Mouse (Mus musculus): ENCODE measurements around the gene Slc23a4. TPM values are rescaled to one million over a fixed set of nuclear protein-coding genes. Genes with fewer than 3 reads are reported as not detected.

Gene Slc23a4
- polyA plus RNA-seq, 1 experiment = 0.11 TPM

DNA sequence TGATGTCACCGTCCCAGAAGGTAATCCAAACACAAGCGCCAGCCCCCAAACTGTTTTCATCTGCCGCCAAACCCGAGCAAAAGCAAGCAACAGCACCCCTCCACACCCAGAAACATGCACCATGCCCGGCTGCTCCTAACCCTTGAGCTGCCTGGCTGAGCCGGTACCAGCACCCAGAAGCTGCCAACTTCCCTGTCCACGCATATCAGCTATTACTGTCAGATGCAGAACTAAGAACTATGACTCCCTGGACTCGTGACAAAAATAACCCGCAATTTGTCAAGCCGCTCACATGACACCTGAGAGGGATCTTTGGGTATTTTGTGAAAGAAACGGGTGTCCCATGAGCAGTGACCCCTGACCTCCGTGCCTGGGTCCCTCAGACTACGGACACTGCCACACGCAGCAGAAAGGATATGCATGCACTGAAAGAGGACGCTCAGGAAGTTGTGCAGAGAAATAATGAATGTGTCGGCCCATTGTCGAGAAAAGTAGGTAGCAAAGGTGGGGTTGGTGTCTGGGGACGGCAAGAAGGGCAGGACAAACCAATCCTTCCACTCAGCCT lies 80.4 kb downstream of the Slc23a4 start:
- TF ChIP-seq GATA1 (IDR thresholded peaks at IDR 0.05; ENCODE audit: low read length) = no peak

DNA sequence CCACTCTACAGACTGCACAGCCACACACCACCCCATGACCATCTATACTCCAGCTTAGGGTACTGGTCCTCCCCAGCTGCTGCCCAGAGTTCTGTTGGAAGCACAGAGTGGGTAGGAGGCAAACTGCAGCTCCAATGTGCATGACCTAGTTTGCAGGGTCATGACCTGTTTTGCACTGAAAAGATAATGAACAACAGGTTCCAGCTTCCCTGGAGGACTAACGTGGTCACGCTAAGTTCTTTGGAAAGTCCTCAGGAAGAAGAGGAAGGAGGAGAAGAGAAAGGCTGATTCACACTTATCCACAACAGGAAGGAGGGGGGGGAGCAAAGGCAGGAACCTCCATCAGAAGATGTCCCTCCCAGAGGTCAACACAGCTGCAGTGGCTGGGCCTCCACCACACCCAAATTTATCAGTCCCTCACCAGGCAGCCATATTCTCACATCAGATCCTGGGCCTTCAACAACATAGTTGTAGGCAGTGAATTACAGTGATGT lies 81.0 kb downstream of the Slc23a4 start:
- no peak for TF ChIP-seq GATA1 (IDR thresholded peaks at IDR 0.05; ENCODE audit: low read length)

DNA sequence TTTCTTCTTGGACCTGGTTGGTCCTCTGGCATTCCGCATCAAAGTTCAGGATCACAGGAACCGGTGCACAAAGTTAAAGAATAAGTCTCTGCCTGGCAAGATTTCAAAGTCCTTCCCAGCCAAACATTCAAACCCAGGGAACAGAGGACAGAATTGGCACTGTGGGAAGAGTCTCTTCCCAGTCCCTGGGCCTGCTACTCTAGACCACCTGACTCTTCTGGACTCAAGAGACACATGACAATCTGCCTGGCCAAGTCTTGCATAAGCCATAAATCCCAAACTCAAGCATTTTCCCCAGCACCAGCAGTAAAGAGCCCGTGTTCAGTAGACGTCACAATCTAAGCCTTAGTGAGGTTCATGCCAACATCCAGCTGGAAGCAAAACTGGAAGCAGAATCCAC lies 81.5 kb downstream of the Slc23a4 start:
- no peak for TF ChIP-seq GATA1 (IDR thresholded peaks at IDR 0.05; ENCODE audit: low read length)

DNA sequence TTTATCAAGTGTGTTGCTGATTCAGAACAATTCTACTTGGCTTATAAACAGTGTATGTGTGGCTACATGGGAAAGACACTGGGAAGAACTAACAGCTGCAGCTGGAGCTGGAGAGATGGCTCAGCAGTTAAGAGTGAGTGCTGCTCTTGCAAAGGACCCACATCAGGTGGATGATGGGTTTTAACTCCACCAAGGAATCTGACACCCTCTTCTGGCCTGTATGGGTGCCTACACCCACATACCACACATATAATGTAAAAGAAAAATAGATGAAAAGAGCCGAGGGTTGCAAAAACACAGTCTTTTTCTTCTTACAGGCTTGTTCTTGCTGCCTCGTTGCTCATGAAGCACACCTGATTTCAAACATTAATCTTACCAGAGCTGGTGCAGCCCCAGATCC lies 82.1 kb downstream of the Slc23a4 start:
- TF ChIP-seq GATA1 (IDR thresholded peaks at IDR 0.05; ENCODE audit: low read length) = no peak

DNA sequence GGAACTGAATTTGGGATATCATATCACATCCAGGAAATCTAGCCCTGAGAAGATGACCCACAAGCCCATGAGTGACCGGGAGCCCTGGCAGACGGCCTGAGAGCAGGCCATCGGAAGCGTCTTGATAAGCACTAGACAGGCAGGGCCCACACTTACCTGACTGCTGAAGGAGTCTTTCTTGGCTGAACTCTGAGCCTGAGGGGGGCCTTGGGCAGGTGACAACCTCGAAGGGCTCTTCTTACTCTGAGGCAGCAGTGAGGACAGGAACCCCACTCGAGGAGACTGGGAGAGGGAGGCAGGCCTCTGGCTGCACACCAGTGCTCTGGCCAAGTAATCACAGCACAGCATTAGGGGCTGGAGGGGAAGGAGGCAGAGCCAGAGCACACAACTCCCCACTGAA lies 83.8 kb downstream of the Slc23a4 start:
- no peak for TF ChIP-seq GATA1 (IDR thresholded peaks at IDR 0.05; ENCODE audit: low read length)

DNA sequence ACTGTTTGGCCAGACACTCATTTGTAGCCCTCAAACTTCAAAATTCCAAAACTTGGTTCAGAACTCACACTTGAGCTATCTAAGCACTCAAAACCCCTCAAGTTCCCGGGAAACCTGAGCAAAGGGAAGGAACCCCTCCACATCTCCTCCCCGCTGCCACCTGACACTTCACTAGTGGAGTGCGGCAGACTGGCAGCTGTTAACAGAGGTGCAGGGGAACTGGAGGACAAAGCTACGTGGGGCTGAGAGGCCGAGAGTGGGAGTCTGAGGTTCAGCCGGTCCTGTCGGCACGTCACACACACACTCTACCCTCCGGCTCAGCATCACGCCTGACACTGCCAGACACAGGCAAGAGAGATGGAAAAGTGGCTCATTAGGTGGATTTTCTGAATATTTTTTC lies 84.4 kb downstream of the Slc23a4 start:
- no peak for TF ChIP-seq GATA1 (IDR thresholded peaks at IDR 0.05; ENCODE audit: low read length)

DNA sequence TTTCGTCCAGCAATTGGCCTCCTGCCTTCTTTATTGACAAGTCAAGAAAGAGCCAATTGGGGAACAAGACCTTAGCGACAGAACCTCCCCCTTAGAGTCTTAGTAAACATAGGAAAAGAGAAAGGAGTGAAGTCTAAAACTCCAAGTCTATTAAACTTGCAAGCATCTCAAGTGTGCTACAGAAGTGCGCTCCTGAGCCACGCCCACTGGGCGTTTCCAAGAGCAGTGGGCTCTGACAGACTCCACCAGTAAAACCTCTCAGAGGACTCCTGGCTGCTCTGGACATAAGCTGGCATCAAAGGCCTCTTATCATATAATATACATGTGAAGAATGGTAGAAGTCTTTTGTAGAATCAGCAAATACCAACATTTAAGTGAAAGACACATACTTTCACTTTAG lies 84.8 kb downstream of the Slc23a4 start:
- TF ChIP-seq GATA1 (IDR thresholded peaks at IDR 0.05; ENCODE audit: low read length) = no peak

DNA sequence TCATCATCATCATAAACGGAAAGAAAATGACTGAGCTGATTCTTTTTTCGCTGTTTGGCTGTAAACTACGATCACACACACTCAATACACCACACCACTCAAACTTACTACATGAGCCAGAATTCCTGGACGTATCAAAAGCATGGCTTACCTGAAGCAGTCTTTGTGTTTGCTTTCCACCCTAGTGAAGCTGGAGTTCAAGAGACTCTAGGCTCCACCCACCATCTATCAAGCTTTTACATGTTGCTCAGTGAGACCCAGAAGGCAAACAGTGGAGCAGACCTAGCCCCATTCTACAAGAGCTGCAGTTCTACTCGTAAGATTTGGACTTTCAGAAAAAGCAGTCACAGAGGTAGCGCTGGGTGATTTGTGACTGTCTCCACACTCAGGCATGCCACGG lies 85.6 kb downstream of the Slc23a4 start:
- TF ChIP-seq GATA1 (IDR thresholded peaks at IDR 0.05; ENCODE audit: low read length) = no peak

DNA sequence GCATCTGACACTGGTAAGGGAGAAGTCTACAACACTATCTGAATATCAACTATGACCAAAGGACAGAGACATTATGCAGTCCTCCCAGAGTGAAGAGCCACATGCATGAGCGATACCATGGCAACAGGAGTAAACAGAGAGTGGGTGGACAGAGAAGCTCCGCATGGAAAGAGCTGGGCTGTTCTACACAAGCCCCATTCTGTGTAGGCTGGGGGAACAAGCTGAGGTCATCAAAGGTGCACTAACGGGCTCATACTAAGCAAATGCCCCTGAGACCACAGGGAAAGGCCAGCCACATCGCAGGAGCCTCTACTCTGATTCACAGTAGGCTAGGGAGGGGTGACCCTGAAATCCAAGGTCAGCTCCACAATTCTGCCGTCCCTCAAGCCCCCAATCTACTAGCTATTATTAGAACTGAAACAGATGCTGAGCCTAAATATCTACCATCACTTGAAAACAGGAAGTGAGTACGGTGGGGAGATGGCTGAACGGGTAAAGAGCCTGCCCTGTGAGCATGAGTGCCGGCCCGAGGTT lies 86.2 kb downstream of the Slc23a4 start:
- no peak for TF ChIP-seq GATA1 (IDR thresholded peaks at IDR 0.05; ENCODE audit: low read length)

DNA sequence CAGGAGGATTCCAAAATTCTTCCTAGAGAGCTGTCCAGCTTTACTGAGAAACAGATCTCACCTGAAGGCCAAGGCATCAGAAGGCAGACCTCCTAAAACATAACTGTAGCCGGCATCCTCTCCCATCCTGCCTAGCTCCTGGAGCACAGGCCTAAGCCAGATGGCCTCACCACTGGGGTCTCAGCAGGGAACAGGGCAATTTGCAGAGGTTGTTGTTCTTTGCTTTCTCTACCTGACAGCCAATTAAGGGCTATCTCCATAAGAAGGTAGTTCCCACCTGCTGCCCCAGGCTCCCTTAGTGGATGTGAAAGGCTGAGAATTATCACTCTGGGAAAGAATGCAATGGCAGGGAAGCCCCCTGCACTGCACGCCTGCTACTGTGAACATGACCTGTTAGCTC lies 87.2 kb downstream of the Slc23a4 start:
- TF ChIP-seq GATA1 (IDR thresholded peaks at IDR 0.05; ENCODE audit: low read length) = no peak

DNA sequence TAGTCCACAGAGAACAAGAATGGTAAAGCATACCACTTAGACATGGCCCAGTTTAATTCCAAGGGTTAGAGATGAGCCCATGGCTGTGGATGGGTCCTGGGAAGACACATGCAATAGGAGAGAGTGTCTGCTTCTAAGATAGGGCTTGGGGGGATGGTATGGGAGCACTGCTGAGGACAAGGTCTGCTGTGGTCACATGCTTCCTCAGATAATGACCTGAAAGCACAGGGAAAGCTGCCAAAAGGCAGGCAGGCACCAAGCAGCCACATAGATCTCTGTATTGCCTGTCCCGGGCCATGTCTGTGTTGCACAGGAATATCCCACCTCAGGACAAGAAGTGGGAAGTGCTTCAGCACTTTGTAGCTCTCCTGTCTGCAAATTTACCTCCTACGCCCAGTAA lies 89.1 kb downstream of the Slc23a4 start:
- TF ChIP-seq GATA1 (IDR thresholded peaks at IDR 0.05; ENCODE audit: low read length) = no peak

DNA sequence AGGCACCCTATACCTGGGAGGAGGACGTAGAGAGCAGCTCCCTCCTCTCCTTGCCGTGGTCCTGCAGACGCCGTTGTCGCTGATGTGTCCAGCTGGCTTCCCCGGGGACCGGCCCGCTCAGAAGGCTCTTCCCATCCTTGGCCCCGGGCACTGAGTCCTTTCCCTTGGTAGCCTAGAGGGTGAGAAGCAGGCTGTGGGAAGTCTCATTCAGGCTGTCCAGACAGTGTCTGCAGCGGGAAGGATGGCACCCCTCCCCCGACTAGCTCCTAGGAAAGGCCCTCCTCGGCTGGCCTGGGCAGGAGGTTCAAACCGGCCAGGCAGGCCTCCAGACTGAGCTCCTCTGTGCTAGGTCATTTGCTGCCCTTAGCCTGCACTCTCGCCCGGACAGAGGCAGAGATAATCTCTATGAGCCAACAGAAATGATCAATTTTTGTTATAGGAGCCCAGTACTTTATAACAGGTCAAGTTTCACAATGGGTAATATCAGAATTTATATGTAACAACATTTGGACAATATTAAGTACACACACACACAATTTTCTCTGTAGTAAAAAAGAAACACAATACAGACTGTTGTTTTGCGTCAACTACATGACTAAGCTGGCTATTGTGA lies 91.9 kb downstream of the Slc23a4 start:
- no peak for TF ChIP-seq GATA1 (IDR thresholded peaks at IDR 0.05; ENCODE audit: low read length)

DNA sequence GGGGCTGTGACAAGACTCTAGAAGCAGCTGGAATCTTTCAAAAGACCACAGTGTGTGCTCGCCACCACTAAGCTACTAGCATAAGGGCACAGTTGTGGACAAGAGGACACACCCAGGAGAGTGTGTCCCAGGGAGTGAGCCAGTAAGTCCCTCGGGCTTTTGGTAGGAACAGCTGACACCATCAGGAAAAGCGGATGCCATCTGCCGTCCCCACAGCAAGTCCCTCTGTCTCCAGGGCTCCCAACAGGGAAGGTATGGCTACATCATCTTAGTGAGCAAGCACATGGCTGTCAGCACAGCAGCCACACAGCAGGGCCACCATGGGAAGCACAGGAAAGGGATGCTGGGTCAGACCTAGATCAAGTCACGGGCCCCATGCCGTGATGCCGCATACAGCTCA lies 92.6 kb downstream of the Slc23a4 start:
- no peak for TF ChIP-seq GATA1 (IDR thresholded peaks at IDR 0.05; ENCODE audit: low read length)

Other genes starting within 250 kb of the Slc23a4 start
- not detected in 2 replicates for gene Agbl3, start 208.0 kb downstream of the Slc23a4 start, polyA plus RNA-seq (2012)
- gene Tmem140, start 125.3 kb downstream of the Slc23a4 start, polyA plus RNA-seq (2012) = 0.19 and 0.31 TPM in 2 replicates
- 8.7 and 11.3 TPM in 2 replicates for gene Cyren, start 110.3 kb downstream of the Slc23a4 start, polyA plus RNA-seq (2012)
- gene Wdr91, start 77.5 kb downstream of the Slc23a4 start, polyA plus RNA-seq (2012) = 14.8 and 15.9 TPM in 2 replicates
- gene Stra8, start 68.2 kb downstream of the Slc23a4 start, polyA plus RNA-seq (2012) = not detected in 2 replicates
- 2.6 and 7.7 TPM in 2 replicates for gene Cnot4, start 145.3 kb upstream of the Slc23a4 start, polyA plus RNA-seq (2012)
- 3.7 and 6.8 TPM in 2 replicates for gene Nup205, start 189.0 kb upstream of the Slc23a4 start, polyA plus RNA-seq (2012)